Mouse (Mus musculus): ENCODE data around the gene Rbm11. TPM values are rescaled to one million over a fixed set of nuclear protein-coding genes. Genes with fewer than 3 reads are reported as not detected.
A peak's percentile ranks its signal among the peaks of the same experiment; 100 is the strongest.

The Rbm11 gene
- 1 to 10 TPM; 6.1 to 7.7 TPM for total RNA-seq (2021)
- long read RNA-seq, experiment 1, partial matches to known transcripts: 0 of 1 reads
- long read RNA-seq, experiment 1, other reads (novel, unspliced or antisense): 1 of 1 reads
- long read RNA-seq, experiment 2, partial matches to known transcripts: 0 of 1 reads
- long read RNA-seq, experiment 2, other reads (novel, unspliced or antisense): 0 of 1 reads

DNA sequence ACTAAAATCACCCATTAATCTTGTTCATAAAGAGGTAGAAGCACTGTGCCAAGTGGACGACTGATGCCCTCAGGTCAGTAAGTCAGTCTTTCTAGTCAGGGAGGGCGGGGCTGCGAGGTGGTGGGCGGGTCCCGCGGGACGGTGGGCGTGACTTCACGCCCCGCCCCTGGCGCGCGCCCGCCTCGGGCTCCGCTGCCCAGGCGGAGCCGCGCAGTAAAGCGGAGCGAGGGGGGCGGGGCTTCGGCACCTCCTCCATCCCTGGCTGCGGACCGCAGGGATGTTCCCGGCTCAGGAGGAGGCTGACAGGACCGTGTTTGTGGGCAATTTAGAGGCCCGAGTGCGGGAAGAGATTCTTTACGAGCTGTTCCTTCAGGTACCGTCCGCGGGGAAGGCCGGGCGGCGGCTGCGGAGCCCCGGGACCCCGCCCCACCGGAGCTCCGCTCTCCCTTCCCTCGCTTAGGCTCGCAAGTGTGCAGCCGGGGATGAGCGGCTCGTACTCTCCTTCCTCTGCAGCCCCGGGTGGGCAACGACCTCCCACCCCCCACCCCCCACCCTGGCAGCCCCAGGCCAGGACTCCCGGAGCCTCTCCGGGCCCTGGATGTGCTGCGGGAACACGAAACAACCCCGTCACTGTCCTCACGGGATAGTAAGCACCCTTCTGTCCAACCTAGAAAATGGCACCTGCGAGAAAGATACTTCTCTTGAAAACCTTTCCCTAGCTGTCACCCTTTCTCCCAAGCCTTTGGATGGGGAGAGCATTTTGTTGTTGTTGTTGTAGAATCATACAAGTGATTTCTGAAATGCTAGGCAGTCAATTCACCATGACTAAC is at the start of gene Rbm11:
Gene Rbm11, plus strand, starts transcription at position 174 of the 830 bp plus-strand sequence.
- peak within 1 kb of the TSS; percentile 88 for H3K27ac ChIP-seq
- peak within 1 kb of the TSS; percentile 81 for H3K4me3 ChIP-seq
- peak; percentile 70 to 80 for DNase-seq (ENCODE audit: low spot score in 2 of 2)
- TF ChIP-seq CTCF (conservative IDR thresholded peaks at IDR 0.05): no peak

DNA sequence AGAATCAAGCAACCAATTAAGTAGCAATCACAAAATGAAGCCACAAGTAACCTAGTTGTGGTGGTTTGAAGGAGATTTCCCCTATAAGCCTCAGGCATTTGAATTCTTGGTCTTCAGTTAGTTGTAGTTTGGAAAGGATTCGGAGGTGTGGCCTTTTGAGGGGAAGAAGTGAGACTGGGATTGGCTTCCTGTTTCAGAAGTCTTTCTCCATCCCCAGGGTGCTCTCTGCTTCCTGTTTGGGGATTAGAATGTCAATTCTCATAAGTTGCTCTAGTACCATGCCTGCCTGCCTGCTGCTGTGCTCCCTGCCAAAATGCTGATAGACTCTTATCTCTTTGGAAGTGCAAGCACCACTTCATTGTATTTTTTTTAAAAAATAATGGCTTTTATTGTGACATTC is 47.3 kb upstream of the Rbm11 start:
- no peak for TF ChIP-seq CTCF (conservative IDR thresholded peaks at IDR 0.05)
- Histone ChIP-seq H3K27ac (no peak overlapping the region), H3K4me3 (no peak overlapping the region)
- no peak for DNase-seq (ENCODE audit: low spot score in 2 of 2)

DNA sequence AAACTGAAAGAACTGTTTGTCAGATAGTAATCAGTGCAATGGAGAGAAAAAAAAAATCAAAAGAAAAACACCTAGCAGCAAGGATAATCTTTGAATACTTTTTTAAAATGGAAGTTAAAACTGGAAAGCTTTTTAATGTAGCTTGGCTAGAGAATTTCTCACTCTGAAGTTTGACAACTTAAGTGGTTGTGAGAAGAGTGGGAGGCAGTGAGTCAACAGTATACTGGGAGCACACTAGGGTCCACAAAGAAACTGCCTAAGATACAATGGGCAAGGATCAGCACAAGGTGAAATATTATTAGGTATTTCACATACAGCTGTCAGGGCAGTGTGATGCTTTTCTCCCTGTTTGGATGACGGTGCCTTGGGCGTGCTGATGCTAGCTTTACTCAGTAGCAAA is 29.7 kb upstream of the Rbm11 start:
- Histone ChIP-seq H3K4me3 (no peak overlapping the region), H3K27ac (no peak overlapping the region)
- DNase-seq (ENCODE audit: low spot score in 2 of 2): no peak
- no peak for TF ChIP-seq CTCF (conservative IDR thresholded peaks at IDR 0.05)

DNA sequence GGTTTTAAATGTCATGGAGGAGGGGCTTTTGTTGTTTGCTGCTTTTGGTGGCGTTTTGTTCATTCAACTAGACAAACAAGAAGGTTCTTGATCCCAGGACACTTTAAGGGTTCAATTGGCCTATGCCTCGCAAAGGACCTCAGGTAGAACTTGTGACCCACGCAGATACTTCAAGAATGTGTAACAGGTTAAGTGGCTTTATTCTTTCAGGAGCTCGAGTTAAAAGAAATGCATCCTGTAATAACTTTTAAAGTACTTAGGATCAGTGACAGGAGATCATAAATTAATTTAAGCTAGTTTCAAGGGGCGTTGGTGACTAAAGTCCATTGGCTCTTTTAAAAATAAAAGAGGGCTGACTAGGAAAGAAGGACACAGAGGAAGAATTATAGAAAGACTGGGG is 10.4 kb upstream of the Rbm11 start:
- no peak for DNase-seq (ENCODE audit: low spot score in 2 of 2)
- H3K27ac ChIP-seq: no peak overlapping the region
- no peak overlapping the region for H3K4me3 ChIP-seq
- TF ChIP-seq CTCF (conservative IDR thresholded peaks at IDR 0.05): no peak

DNA sequence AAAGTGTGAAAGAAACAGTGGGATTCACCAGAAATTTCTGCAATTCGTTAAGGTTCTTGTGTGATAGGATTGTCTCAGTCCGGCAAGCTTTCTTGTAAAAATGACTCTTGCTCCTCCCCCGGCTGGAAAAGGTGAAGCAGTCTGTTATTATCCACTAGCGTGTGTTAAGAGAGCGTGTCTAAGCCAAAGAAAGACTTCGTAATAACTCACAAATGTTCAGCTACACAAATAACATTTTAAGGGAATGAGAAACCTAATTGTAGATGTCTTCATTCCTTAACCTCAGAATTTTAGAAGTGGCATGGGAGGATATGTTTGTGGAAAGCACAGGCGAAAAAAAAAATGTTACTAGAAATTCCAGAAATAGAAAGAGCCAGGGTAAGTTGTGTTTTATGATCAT is 6.7 kb upstream of the Rbm11 start, which contains the start of gene Lipi:
Gene Lipi, minus strand, starts transcription at position 101 of the 400 bp plus-strand sequence.
- H3K4me3 ChIP-seq: no peak within 1 kb of the TSS
- no peak for TF ChIP-seq CTCF (conservative IDR thresholded peaks at IDR 0.05)
- H3K27ac ChIP-seq: no peak within 1 kb of the TSS
- DNase-seq (ENCODE audit: low spot score in 2 of 2): no peak

DNA sequence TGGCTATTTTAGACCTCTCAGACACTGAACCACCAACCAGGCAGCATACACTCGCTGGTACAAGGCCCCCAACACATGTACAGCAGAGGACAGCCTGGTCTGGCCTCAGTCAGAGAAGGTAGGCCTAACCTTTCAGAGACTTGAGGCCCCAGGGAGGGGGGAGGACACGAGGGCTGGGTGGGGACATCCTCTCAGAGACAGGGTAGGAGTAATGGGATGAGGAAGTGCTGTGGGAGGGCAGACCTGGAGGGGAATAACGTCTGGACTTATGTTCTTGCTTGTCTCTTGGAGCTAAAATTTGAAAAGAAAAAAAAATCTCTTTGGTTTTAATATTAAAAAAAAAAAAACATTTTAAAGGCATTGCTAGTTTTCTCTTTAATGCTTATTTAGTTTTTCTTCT is 6.2 kb upstream of the Rbm11 start:
- Histone ChIP-seq H3K4me3 (no peak overlapping the region), H3K27ac (no peak overlapping the region)
- no peak for TF ChIP-seq CTCF (conservative IDR thresholded peaks at IDR 0.05)
- DNase-seq (ENCODE audit: low spot score in 2 of 2): no peak

DNA sequence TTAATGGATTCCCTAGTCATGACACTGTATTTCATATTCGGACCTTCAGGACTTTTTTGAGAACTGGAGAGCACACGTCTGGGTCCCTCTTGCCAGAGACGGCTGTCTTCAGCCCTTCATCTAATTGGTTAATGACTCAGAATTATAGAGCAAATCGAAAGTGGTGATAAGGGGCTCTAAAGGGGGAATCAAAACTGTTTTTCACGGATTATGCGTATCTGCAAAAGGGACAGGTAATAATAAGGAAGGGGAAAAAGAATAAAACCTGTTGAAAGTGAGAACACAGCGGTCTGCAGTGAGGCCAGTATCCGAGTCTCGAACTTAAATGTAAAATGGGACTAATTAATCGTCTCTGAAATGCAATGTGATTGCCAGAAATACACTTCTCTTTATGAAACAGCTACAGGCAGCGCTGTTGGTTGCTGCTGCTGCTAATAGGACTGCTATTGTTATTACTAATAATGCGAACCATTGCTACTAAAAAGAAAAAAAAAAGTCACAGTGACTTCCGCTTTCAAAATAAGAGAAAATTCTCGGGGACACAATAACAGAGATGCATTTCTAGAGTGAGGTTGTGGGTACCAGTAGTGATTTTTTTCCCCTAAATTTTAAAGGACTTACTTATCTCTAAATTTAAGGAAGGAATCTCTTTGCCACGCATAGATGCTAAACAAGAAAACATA is 998 bp downstream of the Rbm11 start:
- no peak for DNase-seq (ENCODE audit: low spot score in 2 of 2)
- no peak for TF ChIP-seq CTCF (conservative IDR thresholded peaks at IDR 0.05)
- H3K27ac ChIP-seq: peak overlapping the region; percentile 88
- peak overlapping the region; percentile 81 for H3K4me3 ChIP-seq

DNA sequence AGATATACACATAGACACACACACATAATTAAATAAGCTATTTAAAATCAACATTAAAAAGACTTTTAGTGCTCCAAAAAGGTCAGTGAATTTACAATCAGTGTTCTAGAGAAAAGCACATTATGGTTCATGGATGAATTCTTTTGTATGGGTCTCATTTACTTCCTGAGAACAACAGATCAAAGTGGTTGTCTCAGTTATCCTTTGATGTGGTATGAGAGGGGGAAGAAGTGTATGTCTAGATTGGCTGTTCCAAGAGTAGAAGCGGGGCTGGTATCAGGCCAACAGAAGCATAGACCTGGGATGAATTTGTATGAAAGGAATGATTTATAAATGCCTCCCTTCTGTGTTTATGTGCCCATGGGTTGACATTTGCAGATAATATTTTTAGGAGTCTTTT is 13.8 kb downstream of the Rbm11 start:
- no peak for DNase-seq (ENCODE audit: low spot score in 2 of 2)
- no peak for TF ChIP-seq CTCF (conservative IDR thresholded peaks at IDR 0.05)
- Histone ChIP-seq H3K27ac (no peak overlapping the region), H3K4me3 (no peak overlapping the region)

DNA sequence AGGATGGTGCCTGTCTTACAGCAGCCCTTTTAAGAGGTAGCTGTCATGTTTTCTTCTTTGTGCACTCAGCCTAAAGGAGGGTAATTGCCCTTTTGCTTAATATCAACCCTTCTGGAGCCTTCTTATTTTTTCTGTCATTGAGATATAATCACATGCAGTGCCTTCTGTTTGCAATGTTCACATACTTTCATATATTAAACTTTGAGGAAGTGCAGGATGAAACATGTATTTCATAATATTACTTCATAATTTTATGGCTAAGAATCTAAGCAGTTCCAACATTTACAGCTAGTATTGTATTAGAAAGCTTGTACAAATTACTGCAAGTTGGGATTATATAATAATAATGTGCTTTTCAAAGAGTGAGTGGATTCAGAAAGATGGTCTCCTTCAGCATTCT is 19.9 kb downstream of the Rbm11 start:
- TF ChIP-seq CTCF (conservative IDR thresholded peaks at IDR 0.05): no peak
- Histone ChIP-seq H3K27ac (peak overlapping the region; percentile 39; the same call in 1 of the 2 replicates), H3K4me3 (no peak overlapping the region)
- no peak for DNase-seq (ENCODE audit: low spot score in 2 of 2)

DNA sequence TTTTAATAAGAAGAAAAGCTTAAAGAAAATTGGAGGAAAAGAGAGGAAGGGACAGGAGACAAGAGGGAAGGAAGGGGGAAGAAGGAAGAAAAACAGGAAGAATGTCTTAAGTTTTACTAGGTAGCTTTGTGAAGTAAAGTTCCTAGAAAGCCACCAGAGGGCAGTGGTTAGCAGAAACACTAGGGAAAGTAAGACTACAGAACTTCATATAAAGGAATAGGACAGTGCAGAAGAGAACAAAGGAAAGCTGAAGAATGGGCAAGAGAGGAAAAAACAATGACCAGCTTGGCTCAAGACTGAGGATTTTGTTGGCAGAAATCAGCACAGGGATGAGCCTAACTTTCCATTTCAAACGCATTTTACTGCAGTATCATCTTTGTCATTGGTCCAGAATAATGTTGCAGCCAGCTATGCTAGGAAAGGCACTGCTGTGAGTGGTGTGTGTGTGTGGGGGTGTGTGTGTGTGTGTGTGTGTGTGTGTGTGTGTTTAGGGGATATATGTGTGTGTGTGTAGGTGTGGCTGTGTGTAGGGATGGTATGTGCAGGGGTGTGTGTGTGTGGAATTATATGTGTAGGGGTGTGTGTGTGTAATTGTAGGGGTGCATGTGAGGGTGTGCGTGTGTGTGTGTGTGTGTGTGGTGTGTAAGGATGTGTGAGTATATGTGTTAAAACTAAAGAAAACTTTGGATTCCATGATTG is 25.2 kb downstream of the Rbm11 start:
- peak; percentile 19 to 40 for DNase-seq (ENCODE audit: low spot score in 2 of 2)
- Histone ChIP-seq H3K4me3 (no peak overlapping the region), H3K27ac (no peak overlapping the region)
- peak; percentile 81 for TF ChIP-seq CTCF (conservative IDR thresholded peaks at IDR 0.05)

DNA sequence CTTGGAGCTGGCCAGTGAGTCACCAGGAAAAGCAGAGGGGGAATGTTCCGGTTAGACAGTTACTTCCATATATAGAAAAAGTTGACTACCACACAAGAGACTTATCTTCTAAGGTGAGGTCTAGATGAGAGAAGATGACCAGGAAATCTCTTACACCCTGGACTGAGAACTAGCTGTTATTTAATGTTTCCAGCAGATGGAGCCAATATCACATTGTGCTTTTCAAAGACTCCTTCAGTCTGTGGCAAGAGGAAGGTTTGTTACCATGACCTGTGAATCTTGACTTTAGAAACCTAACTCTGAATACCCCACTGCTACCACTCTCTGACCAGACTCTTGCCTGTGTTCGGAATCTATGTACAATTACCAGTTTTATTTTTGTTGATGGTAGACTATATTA is 35.2 kb downstream of the Rbm11 start:
- peak; percentile 74 for TF ChIP-seq CTCF (conservative IDR thresholded peaks at IDR 0.05)
- Histone ChIP-seq H3K27ac (no peak overlapping the region), H3K4me3 (no peak overlapping the region)
- DNase-seq (ENCODE audit: low spot score in 2 of 2): no peak

Other genes starting within 250 kb of the Rbm11 start
- gene Lipi, start 6.8 kb upstream of the Rbm11 start, total RNA-seq (2021): under 1 TPM in 1 of 2 experiments, not detected in 1; 0.17 TPM
- 10 to 100 TPM; 37.4 to 37.8 TPM for gene Hspa13, start 174.3 kb downstream of the Rbm11 start, total RNA-seq (2021)

Measured in layer of hippocampus, adult 2 months (tissue).